Mouse (Mus musculus): ENCODE measurements around the gene Fgf13. TPM values are rescaled to one million over a fixed set of nuclear protein-coding genes. Genes with fewer than 3 reads are reported as not detected.

Gene Fgf13
- polyA plus RNA-seq, 1 experiment from 2014 or later, result 45.9 TPM

GRCm38 (mm10) chrX:59085928-59086327 lies 481.9 kb downstream of the Fgf13 start:
- Histone ChIP-seq H3K9me3 (ENCODE audit: control insufficient read depth, low read length) (no peaks in the 10 kb centered on the region), H3K9ac (ENCODE audit: low read depth, low read length) (no peak overlapping the region), H3K4me1 (replicated peaks; ENCODE audit: control insufficient read depth, insufficient read depth, low read length) (no peaks in the 10 kb centered on the region), H3K36me3 (ENCODE audit: control insufficient read depth, insufficient read depth, low read length) (no peaks in the 10 kb centered on the region), H3K4me2 (replicated peaks; ENCODE audit: low read depth, low read length) (no peak overlapping the region), H3K4me3 (ENCODE audit: low read depth, low read length) (no peak overlapping the region), H3K27me3 (ENCODE audit: control insufficient read depth, insufficient read depth, low read length) (no peaks in the 10 kb centered on the region), H3K27ac (ENCODE audit: low read depth, low read length) (no peak overlapping the region)
- 95% methylated on average over 3 of the region's 3 CpGs for WGBS
- no peak for DNase-seq (ENCODE audit: low spot score)
- no peak for ATAC-seq (ENCODE audit: low FRiP score)

GRCm38 (mm10) chrX:59080427-59080826 lies 487.4 kb downstream of the Fgf13 start:
- Histone ChIP-seq H3K27ac (ENCODE audit: low read depth, low read length) (no peak overlapping the region), H3K27me3 (ENCODE audit: control insufficient read depth, insufficient read depth, low read length) (no peaks in the 10 kb centered on the region), H3K36me3 (ENCODE audit: control insufficient read depth, insufficient read depth, low read length) (no peaks in the 10 kb centered on the region), H3K4me3 (ENCODE audit: low read depth, low read length) (no peak overlapping the region), H3K4me2 (replicated peaks; ENCODE audit: low read depth, low read length) (no peak overlapping the region), H3K9ac (ENCODE audit: low read depth, low read length) (no peak overlapping the region), H3K4me1 (replicated peaks; ENCODE audit: control insufficient read depth, insufficient read depth, low read length) (no peaks in the 10 kb centered on the region), H3K9me3 (ENCODE audit: control insufficient read depth, low read length) (no peaks in the 10 kb centered on the region)
- DNase-seq (ENCODE audit: low spot score) (no peak), ATAC-seq (ENCODE audit: low FRiP score) (no peak)

GRCm38 (mm10) chrX:59072083-59072482 lies 495.8 kb downstream of the Fgf13 start:
- H3K27ac ChIP-seq (ENCODE audit: low read depth, low read length), result no peak overlapping the region
- H3K4me1 ChIP-seq (replicated peaks; ENCODE audit: control insufficient read depth, insufficient read depth, low read length), result no peaks in the 10 kb centered on the region
- no peak overlapping the region for H3K4me3 ChIP-seq (ENCODE audit: low read depth, low read length)
- H3K9ac ChIP-seq (ENCODE audit: low read depth, low read length), result no peak overlapping the region
- no peaks in the 10 kb centered on the region for H3K27me3 ChIP-seq (ENCODE audit: control insufficient read depth, insufficient read depth, low read length)
- DNase-seq (ENCODE audit: low spot score), result no peak
- no peaks in the 10 kb centered on the region for H3K36me3 ChIP-seq (ENCODE audit: control insufficient read depth, insufficient read depth, low read length)
- H3K4me2 ChIP-seq (replicated peaks; ENCODE audit: low read depth, low read length), result no peak overlapping the region
- 84% methylated on average over 3 of the region's 3 CpGs for WGBS
- no peaks in the 10 kb centered on the region for H3K9me3 ChIP-seq (ENCODE audit: control insufficient read depth, low read length)
- no peak for ATAC-seq (ENCODE audit: low FRiP score)

GRCm38 (mm10) chrX:59063157-59063556 lies 504.7 kb downstream of the Fgf13 start:
- Histone ChIP-seq H3K9me3 (ENCODE audit: control insufficient read depth, low read length) (no peaks in the 10 kb centered on the region), H3K4me3 (ENCODE audit: low read depth, low read length) (no peak overlapping the region), H3K27me3 (ENCODE audit: control insufficient read depth, insufficient read depth, low read length) (no peaks in the 10 kb centered on the region), H3K4me1 (replicated peaks; ENCODE audit: control insufficient read depth, insufficient read depth, low read length) (no peaks in the 10 kb centered on the region), H3K36me3 (ENCODE audit: control insufficient read depth, insufficient read depth, low read length) (no peaks in the 10 kb centered on the region), H3K27ac (ENCODE audit: low read depth, low read length) (no peak overlapping the region), H3K4me2 (replicated peaks; ENCODE audit: low read depth, low read length) (no peak overlapping the region), H3K9ac (ENCODE audit: low read depth, low read length) (no peak overlapping the region)
- 91% methylated on average over 4 of the region's 4 CpGs for WGBS
- ATAC-seq (ENCODE audit: low FRiP score), result no peak
- DNase-seq (ENCODE audit: low spot score), result no peak

GRCm38 (mm10) chrX:59034969-59035368 lies 532.9 kb downstream of the Fgf13 start:
- Histone ChIP-seq H3K36me3 (ENCODE audit: control insufficient read depth, insufficient read depth, low read length) (no peaks in the 10 kb centered on the region), H3K4me1 (replicated peaks; ENCODE audit: control insufficient read depth, insufficient read depth, low read length) (no peaks in the 10 kb centered on the region), H3K4me3 (ENCODE audit: low read depth, low read length) (no peak overlapping the region), H3K9ac (ENCODE audit: low read depth, low read length) (no peak overlapping the region), H3K27me3 (ENCODE audit: control insufficient read depth, insufficient read depth, low read length) (no peaks in the 10 kb centered on the region), H3K9me3 (ENCODE audit: control insufficient read depth, low read length) (no peaks in the 10 kb centered on the region), H3K27ac (ENCODE audit: low read depth, low read length) (no peak overlapping the region), H3K4me2 (replicated peaks; ENCODE audit: low read depth, low read length) (no peak overlapping the region)
- ATAC-seq (ENCODE audit: low FRiP score) (no peak), DNase-seq (ENCODE audit: low spot score) (no peak)
- WGBS, result 73% methylated on average over 1 of the region's 1 CpGs

MicroRNAs encoded within 50 kb of the gene (microRNA counts, 519-probe panel; counts per million panel counts)
- 2,576 counts per million, percentile 10 among the panel's probes with 10 or more counts for microRNA mmu-miR-504
